Mouse (Mus musculus): ENCODE measurements at regions not wholly inside any gene's neighbourhood (a gene's known extent, or its start where the extent isn't known, plus 50 kb on each side); places are given as distances from the start of the nearest gene placed in this dataset.

DNA sequence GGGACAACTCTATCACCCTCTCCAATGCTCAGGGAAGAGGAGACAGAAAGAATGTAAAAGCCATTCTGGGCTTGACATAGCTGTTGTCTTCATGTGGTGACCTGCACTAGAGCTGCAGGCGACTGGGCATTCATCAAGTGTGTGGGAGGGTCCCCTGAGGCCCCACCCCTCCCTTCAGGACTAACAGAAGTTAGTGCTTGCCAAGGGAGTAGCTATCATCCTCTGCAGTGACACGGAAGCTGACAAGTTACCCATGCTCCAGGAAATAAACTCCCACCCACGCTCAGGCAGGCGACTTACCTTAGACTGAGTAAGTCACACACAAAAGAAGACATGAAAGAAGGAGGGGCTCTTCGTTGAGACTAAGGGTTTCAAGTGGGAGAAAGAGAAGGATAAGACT lies 114.0 kb upstream of the Adgrf1 start:
- no peak for TF ChIP-seq MYOG (IDR thresholded peaks at IDR 0.05; ENCODE audit: control insufficient read depth, extremely low read depth, insufficient read length)
- no peak for TF ChIP-seq CTCF (IDR thresholded peaks at IDR 0.05; ENCODE audit: control insufficient read depth, insufficient read depth, insufficient read length)
- no peak for TF ChIP-seq CEBPB (IDR thresholded peaks at IDR 0.05; ENCODE audit: low read depth)
- no peak for TF ChIP-seq MAX (IDR thresholded peaks at IDR 0.05)
- no peak for TF ChIP-seq MYOD1 (IDR thresholded peaks at IDR 0.05; ENCODE audit: control insufficient read depth, insufficient read length, low read depth)
- TF ChIP-seq FOSL1 (IDR thresholded peaks at IDR 0.05; ENCODE audit: insufficient read depth, low read length, poor library complexity, severe bottlenecking) = no peak
- no peak for TF ChIP-seq USF1 (IDR thresholded peaks at IDR 0.05; ENCODE audit: low read depth)

All from C2C12 (cell line).